Mouse (Mus musculus): ENCODE measurements around the gene Tmem52b. TPM values are rescaled to one million over a fixed set of nuclear protein-coding genes. Genes with fewer than 3 reads are reported as not detected.
A peak's percentile ranks its signal among the peaks of the same experiment; 100 is the strongest.

Gene Tmem52b
- total and polyA plus RNA-seq, 3 experiments, result not detected

DNA sequence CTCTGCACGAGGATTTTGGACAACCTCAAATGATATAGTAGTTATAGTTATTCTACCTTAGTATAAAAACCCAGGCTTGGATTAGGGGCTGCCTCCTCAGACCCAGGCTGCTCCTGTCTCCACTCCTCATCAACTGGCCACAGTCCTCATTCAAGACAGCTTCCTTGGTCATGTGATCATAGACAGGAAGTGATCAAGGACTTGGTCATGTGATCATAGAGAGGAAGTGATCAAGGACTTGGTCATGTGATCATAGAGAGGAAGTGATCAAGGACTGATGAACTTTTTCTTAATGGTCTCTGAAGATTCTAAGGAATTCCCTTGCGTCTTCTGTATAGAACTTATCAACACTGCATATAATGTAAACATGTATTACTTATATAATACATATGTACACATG lies 34.9 kb downstream of the Tmem52b start:
- no peaks in the 10 kb centered on the region for H3K27me3 ChIP-seq (replicated peaks)
- H3K79me2 ChIP-seq (replicated peaks; ENCODE audit: control insufficient read depth, extremely low read depth, insufficient read depth, poor library complexity, severe bottlenecking), result no peaks in the 10 kb centered on the region
- TF ChIP-seq SIN3A (IDR thresholded peaks at IDR 0.05; ENCODE audit: low read length) (no peak), ELF1 (IDR thresholded peaks at IDR 0.05; ENCODE audit: low read depth, low read length) (no peak), USF2 (conservative IDR thresholded peaks at IDR 0.05; ENCODE audit: low read depth, low read length) (peak; percentile 84), MAZ (IDR thresholded peaks at IDR 0.05; ENCODE audit: low read depth, low read length) (no peak), POLR2A (IDR thresholded peaks at IDR 0.05; ENCODE audit: low read depth, low read length) (no peak), USF1 (IDR thresholded peaks at IDR 0.05; ENCODE audit: low read depth, low read length) (peak; percentile 65), ZC3H11A (IDR thresholded peaks at IDR 0.05; ENCODE audit: low read depth, low read length) (no peak), MAFK (IDR thresholded peaks at IDR 0.05; ENCODE audit: insufficient replicate concordance, low read length) (no peak), CHD1 (IDR thresholded peaks at IDR 0.05; ENCODE audit: low read depth, low read length) (no peak), POLR2AphosphoS2 (IDR thresholded peaks at IDR 0.05; ENCODE audit: low read depth, low read length) (no peak), BHLHE40 (IDR thresholded peaks at IDR 0.05; ENCODE audit: low read depth, low read length) (no peak), ZNF384 (IDR thresholded peaks at IDR 0.05; ENCODE audit: low read depth, low read length) (no peak), MYC (IDR thresholded peaks at IDR 0.05; ENCODE audit: low read depth, low read length) (no peak), HCFC1 (IDR thresholded peaks at IDR 0.05; ENCODE audit: low read depth, low read length) (no peak)
- DNase-seq (ENCODE audit: extremely low read depth), result no peak
- H3K9ac ChIP-seq (ENCODE audit: insufficient read depth, low read depth), result no peak overlapping the region
- in situ Hi-C loops (cut with MboI; ENCODE audit: low pct_ligation_motif_present, low pct_unique_long_range_greater_than_20kb, low sequenced_read_pairs), result loop anchor here (25.0 kb wide), 1 partner anchor 285 kb away; no protein-coding TSS in a partner anchor
- peaks cover 4 to 16% of the 10 kb centered on the region in 2 experiments for H3K36me3 ChIP-seq (replicated peaks in 1 of 2; ENCODE audit: control insufficient read depth in 1 of 2, insufficient read depth in 1 of 2, low read length in 1 of 2)
- H3K4me3 ChIP-seq (replicated peaks in 1 of 3; ENCODE audit: low read depth in 2 of 3, low read length in 2 of 3, poor library complexity in 1 of 3), result no peak overlapping the region
- H3K4me1 ChIP-seq (ENCODE audit: control insufficient read depth in 1 of 2, insufficient read depth in 2 of 2), result peaks cover 0 to 21% of the 10 kb centered on the region in 2 experiments; a peak in 2 of 4 replicates
- dilution Hi-C loops (cut with MboI; ENCODE audit: extremely low pct_ligation_motif_present, extremely low pct_unique_long_range_greater_than_20kb, low sequenced_read_pairs), result no loop called here
- no peak overlapping the region for H3K27ac ChIP-seq (ENCODE audit: insufficient read depth, low read depth)
- H3K9me3 ChIP-seq (replicated peaks; ENCODE audit: low read length), result no peaks in the 10 kb centered on the region
- no peak overlapping the region for H3K4me2 ChIP-seq (ENCODE audit: insufficient read depth, low read depth, poor library complexity, severe bottlenecking)

GRCm38 (mm10) chr6:129548009-129548408 lies 35.7 kb downstream of the Tmem52b start:
- Histone ChIP-seq H3K27me3 (replicated peaks) (no peaks in the 10 kb centered on the region), H3K4me3 (replicated peaks in 1 of 3; ENCODE audit: low read depth in 2 of 3, low read length in 2 of 3, poor library complexity in 1 of 3) (no peak overlapping the region), H3K4me2 (ENCODE audit: insufficient read depth, low read depth, poor library complexity, severe bottlenecking) (no peak overlapping the region), H3K36me3 (replicated peaks in 1 of 2; ENCODE audit: control insufficient read depth in 1 of 2, insufficient read depth in 1 of 2, low read length in 1 of 2) (peaks cover 0 to 9% of the 10 kb centered on the region in 2 experiments), H3K27ac (ENCODE audit: insufficient read depth, low read depth) (no peak overlapping the region), H3K79me2 (replicated peaks; ENCODE audit: control insufficient read depth, extremely low read depth, insufficient read depth, poor library complexity, severe bottlenecking) (no peaks in the 10 kb centered on the region), H3K9me3 (replicated peaks; ENCODE audit: low read length) (no peaks in the 10 kb centered on the region), H3K4me1 (ENCODE audit: control insufficient read depth in 1 of 2, insufficient read depth in 2 of 2) (peaks cover 0 to 19% of the 10 kb centered on the region in 2 experiments; a peak in 2 of 4 replicates), H3K9ac (ENCODE audit: insufficient read depth, low read depth) (no peak overlapping the region)
- in situ Hi-C loops (cut with MboI; ENCODE audit: low pct_ligation_motif_present, low pct_unique_long_range_greater_than_20kb, low sequenced_read_pairs), result loop anchor here (25.0 kb wide), 1 partner anchor 286 kb away; no protein-coding TSS in a partner anchor
- TF ChIP-seq UBTF (IDR thresholded peaks at IDR 0.05; ENCODE audit: low read depth, low read length) (no peak), IRF4 (IDR thresholded peaks at IDR 0.05; ENCODE audit: low read depth, low read length) (no peak), TBP (conservative IDR thresholded peaks at IDR 0.05; ENCODE audit: low read depth, low read length) (no peak), RCOR1 (conservative IDR thresholded peaks at IDR 0.05; ENCODE audit: low read depth, low read length) (no peak), ZMIZ1 (IDR thresholded peaks at IDR 0.05; ENCODE audit: low read depth, low read length) (no peak), ZNF384 (IDR thresholded peaks at IDR 0.05; ENCODE audit: low read depth, low read length) (no peak), EP300 (IDR thresholded peaks at IDR 0.05; ENCODE audit: low read length) (no peak), MAFK (IDR thresholded peaks at IDR 0.05; ENCODE audit: insufficient replicate concordance, low read length) (no peak), NELFE (IDR thresholded peaks at IDR 0.05; ENCODE audit: low read depth, low read length) (no peak), CHD2 (IDR thresholded peaks at IDR 0.05; ENCODE audit: low read length) (no peak), PAX5 (IDR thresholded peaks at IDR 0.05; ENCODE audit: low read length) (no peak), GABPA (IDR thresholded peaks at IDR 0.05; ENCODE audit: insufficient replicate concordance, low read depth, low read length) (no peak), KAT2A (IDR thresholded peaks at IDR 0.05; ENCODE audit: insufficient replicate concordance, low read length) (no peak), USF2 (conservative IDR thresholded peaks at IDR 0.05; ENCODE audit: low read depth, low read length) (no peak), USF1 (IDR thresholded peaks at IDR 0.05; ENCODE audit: low read depth, low read length) (no peak), HCFC1 (IDR thresholded peaks at IDR 0.05; ENCODE audit: low read depth, low read length) (no peak), MAZ (IDR thresholded peaks at IDR 0.05; ENCODE audit: low read depth, low read length) (no peak), ZKSCAN1 (IDR thresholded peaks at IDR 0.05; ENCODE audit: borderline replicate concordance, low read depth, low read length) (no peak)
- dilution Hi-C loops (cut with MboI; ENCODE audit: extremely low pct_ligation_motif_present, extremely low pct_unique_long_range_greater_than_20kb, low sequenced_read_pairs), result no loop called here
- DNase-seq (ENCODE audit: extremely low read depth), result no peak

All from CH12.LX (cell line).